Mouse (Mus musculus) CH12.LX (cell line): ENCODE data around the gene Creb5.

Experiments
- BHLHE40 ChIP-seq: IDR thresholded peaks from 2 replicates; pipeline ENCODE4 v1.6.1; 2011; ENCODE audit warnings: mild to moderate bottlenecking, low read depth, low read length, improper control_type of control experiment
- CTCF ChIP-seq, 2 experiments: IDR thresholded peaks in 1 of 2; conservative IDR thresholded peaks in 1 of 2; 2 replicates each; pipeline ENCODE4 v1.5.1; 2011 to 2012; ENCODE audit warnings: low read depth in 2 of 2, low read length in 2 of 2, improper control_type of control experiment in 1 of 2, inconsistent platforms in 1 of 2, mild to moderate bottlenecking in 1 of 2, moderate library complexity in 1 of 2
- ELF1 ChIP-seq: IDR thresholded peaks from 2 replicates; pipeline ENCODE4 v1.6.1; 2014; ENCODE audit warnings: low read depth, mild to moderate bottlenecking, inconsistent platforms, low read length, improper control_type of control experiment
- JUND ChIP-seq: conservative IDR thresholded peaks from 2 replicates; pipeline ENCODE4 v1.6.1; 2011; ENCODE audit warnings: low read depth, low read length, improper control_type of control experiment
- NELFE ChIP-seq: IDR thresholded peaks from 2 replicates; pipeline ENCODE4 v1.6.1; 2011; ENCODE audit warnings: low read depth, low read length, improper control_type of control experiment
- TCF12 ChIP-seq: IDR thresholded peaks from 2 replicates; pipeline ENCODE4 v1.6.1; 2014; ENCODE audit warnings: low read depth, mild to moderate bottlenecking, inconsistent platforms, low read length, improper control_type of control experiment
- USF2 ChIP-seq: conservative IDR thresholded peaks from 2 replicates; pipeline ENCODE4 v1.6.1; 2011; ENCODE audit warnings: low read depth, low read length, improper control_type of control experiment
- ZC3H11A ChIP-seq: IDR thresholded peaks from 2 replicates; pipeline ENCODE4 v1.6.1; 2012; ENCODE audit warnings: low read depth, mild to moderate bottlenecking, inconsistent platforms, low read length, improper control_type of control experiment

GRCm38 (mm10) chr6:53556050-53556449 is 269.0 kb downstream of the Creb5 start:
- TF ChIP-seq ELF1 (no peak), TCF12 (no peak), NELFE (no peak), BHLHE40 (no peak), ZC3H11A (no peak), USF2 (no peak), CTCF (conservative IDR thresholded peaks at IDR 0.05 in 1 of 2, IDR thresholded peaks at IDR 0.05 in 1 of 2; ENCODE audit: low read depth in 2 of 2, low read length in 2 of 2) (no peak), JUND (no peak)
